Mouse (Mus musculus) liver, embryonic 14.5 days (tissue): ENCODE data around the gene Asnsd1.
"Not testable (repeated sequence)": the region's sequence is repeated elsewhere in the genome, so short reads cannot be mapped to it uniquely, and the experiment has no call there.

ENCODE experiments used
- CTCF ChIP-seq: IDR thresholded peaks from 2 replicates; pipeline ENCODE4 v1.5.1; 2016; ENCODE audit warnings: antibody characterized with exemption, low read depth, control low read depth
- EP300 ChIP-seq: IDR thresholded peaks from 2 replicates; pipeline ENCODE4 v1.6.1; 2016; ENCODE audit warnings: antibody characterized with exemption, low read depth

DNA sequence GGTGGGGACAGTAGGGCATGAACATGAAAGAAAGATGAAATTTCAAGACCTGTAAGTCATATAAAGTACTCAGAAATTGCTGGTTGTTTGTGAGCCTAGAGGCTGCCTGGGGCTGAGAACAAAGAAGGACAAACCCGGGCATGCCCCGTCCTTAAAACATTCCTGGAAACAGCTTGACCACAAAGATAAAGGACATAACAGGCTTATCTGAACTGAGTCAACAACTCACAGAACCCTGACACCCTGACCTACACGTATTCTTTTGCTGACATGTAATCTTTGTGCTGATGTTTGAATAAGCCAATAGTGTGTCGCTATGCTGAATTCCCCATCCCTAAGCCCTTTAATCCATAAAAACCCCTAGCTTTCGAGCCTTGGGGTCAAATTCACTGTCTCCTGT is 19.0 kb downstream of the Asnsd1 start:
- TF ChIP-seq CTCF: not testable (repeated sequence)
- peak; percentile 51 for TF ChIP-seq EP300
